Mouse (Mus musculus) liver, embryonic 15.5 days (tissue): Measurements from ENCODE around the gene Rasal2. TPM values are rescaled to one million over a fixed set of nuclear protein-coding genes. Genes with fewer than 3 reads are reported as not detected.

Experiments
- ATAC-seq: fragments of 200-750 bp; cut with Nextera tagmentation; 2 replicates; pipeline ENCODE4 v1.8.0; 2017; ENCODE audit warnings: moderate number of reproducible peaks, mild to moderate bottlenecking, moderate library complexity; ENCODE audit not compliant: insufficient read depth
- H3K27ac ChIP-seq: fragments of 300-500 bp; sonication (generic); replicated peaks from 2 replicates; pipeline ENCODE4 v1.5.1; 2015; ENCODE audit warnings: mild to moderate bottlenecking, inconsistent platforms
- H3K27me3 ChIP-seq: fragments of 300-500 bp; sonication (generic); 2 replicates; pipeline ENCODE4 v1.6.1; 2015; ENCODE audit warnings: mild to moderate bottlenecking, inconsistent platforms
- H3K36me3 ChIP-seq: fragments of 300-500 bp; sonication (generic); replicated peaks from 2 replicates; pipeline ENCODE4 v1.6.1; 2015; ENCODE audit warnings: moderate library complexity, mild to moderate bottlenecking, inconsistent platforms
- H3K4me1 ChIP-seq: fragments of 300-500 bp; sonication (generic); replicated peaks from 2 replicates; pipeline ENCODE4 v1.6.1; 2015; ENCODE audit warnings: inconsistent platforms
- H3K4me2 ChIP-seq: fragments of 300-500 bp; sonication (generic); 2 replicates; pipeline ENCODE4 v1.6.1; 2015; ENCODE audit warnings: moderate library complexity, mild to moderate bottlenecking, inconsistent platforms
- H3K4me3 ChIP-seq: fragments of 300-500 bp; sonication (generic); replicated peaks from 2 replicates; pipeline ENCODE4 v1.5.1; 2015; ENCODE audit warnings: mild to moderate bottlenecking, inconsistent platforms
- H3K9ac ChIP-seq: fragments of 300-500 bp; sonication (generic); 2 replicates; pipeline ENCODE4 v1.6.1; 2015; ENCODE audit warnings: moderate library complexity, mild to moderate bottlenecking, inconsistent platforms
- H3K9me3 ChIP-seq: fragments of 300-500 bp; sonication (generic); replicated peaks from 2 replicates; pipeline ENCODE4 v1.6.1; 2016; ENCODE audit warnings: inconsistent platforms
- WGBS: fragments of 180-500 bp; shearing (Covaris S2); methylation state at CpG from one replicate; pipeline ENCODE4 v1.1.7; 2015; ENCODE audit warnings: mixed read lengths; ENCODE audit not compliant: insufficient replicate concordance; 5-methylcytosine and 5-hydroxymethylcytosine counted together
- polyA plus RNA-seq: library from polyadenylated mRNA; unstranded; fragments of >200 nt; fragmentation: Nextera tagmentation; extraction: Ambion mirVana; gene quantifications from 2 replicates; pipeline ENCODE4 v1.2.1, GENCODE M21; 2015

Rasal2 gene
- polyA plus RNA-seq, 1 experiment from 2014 or later: 2.0 TPM

GRCm38 (mm10) chr1:157438290-157438689 is 25.9 kb upstream of the Rasal2 start:
- H3K27me3 ChIP-seq: no peaks in the 10 kb centered on the region
- H3K9me3 ChIP-seq: no peaks in the 10 kb centered on the region
- H3K4me1 ChIP-seq: 0 out of 2 replicates have a peak, but pooled peaks cover 4% of the 10 kb centered on the region
- no peak overlapping the region for H3K9ac ChIP-seq
- H3K4me2 ChIP-seq: no peak overlapping the region
- H3K36me3 ChIP-seq: no peaks in the 10 kb centered on the region
- H3K4me3 ChIP-seq: no peak overlapping the region
- no peak for ATAC-seq
- no peak overlapping the region for H3K27ac ChIP-seq
- WGBS: 63% methylated on average over 2 of the region's 2 CpGs

GRCm38 (mm10) chr1:157435926-157436325 is 23.5 kb upstream of the Rasal2 start:
- H3K27me3 ChIP-seq: no peaks in the 10 kb centered on the region
- H3K27ac ChIP-seq: no peak overlapping the region
- no peak for ATAC-seq
- no peak overlapping the region for H3K9ac ChIP-seq
- H3K4me3 ChIP-seq: no peak overlapping the region
- WGBS: 41% methylated on average over 6 of the region's 6 CpGs
- H3K4me2 ChIP-seq: no peak overlapping the region
- no peaks in the 10 kb centered on the region for H3K4me1 ChIP-seq
- H3K36me3 ChIP-seq: no peaks in the 10 kb centered on the region
- no peaks in the 10 kb centered on the region for H3K9me3 ChIP-seq

- H3K4me3 ChIP-seq: no peak overlapping the region
- no peaks in the 10 kb centered on the region for H3K36me3 ChIP-seq
- H3K9ac ChIP-seq: no peak overlapping the region
- H3K4me2 ChIP-seq: no peak overlapping the region
- no peak overlapping the region for H3K27ac ChIP-seq
- H3K4me1 ChIP-seq: no peaks in the 10 kb centered on the region
- H3K9me3 ChIP-seq: no peaks in the 10 kb centered on the region
- H3K27me3 ChIP-seq: no peaks in the 10 kb centered on the region
- 59% methylated on average over 4 of the region's 4 CpGs for whole genome bisulfite sequencing
- no peak for ATAC-seq
These were observed 22.0 kb upstream of the Rasal2 start for GRCm38 (mm10) chr1:157434404-157434803.

- Histone ChIP-seq H3K27me3 (no peaks in the 10 kb centered on the region), H3K9ac (no peak overlapping the region), H3K4me1 (no peaks in the 10 kb centered on the region), H3K4me3 (no peak overlapping the region), H3K4me2 (no peak overlapping the region), H3K36me3 (no peaks in the 10 kb centered on the region), H3K27ac (no peak overlapping the region), H3K9me3 (no peaks in the 10 kb centered on the region)
- no peak for ATAC-seq
- 42% methylated on average over 3 of the region's 3 CpGs for WGBS
These were observed 20.9 kb upstream of the Rasal2 start for GRCm38 (mm10) chr1:157433316-157433715.

- Histone ChIP-seq H3K27me3 (no peaks in the 10 kb centered on the region), H3K36me3 (no peaks in the 10 kb centered on the region), H3K27ac (no peak overlapping the region), H3K4me1 (no peaks in the 10 kb centered on the region), H3K4me2 (no peak overlapping the region), H3K4me3 (no peak overlapping the region), H3K9me3 (no peaks in the 10 kb centered on the region), H3K9ac (no peak overlapping the region)
- 64% methylated on average over 3 of the region's 3 CpGs for WGBS
- no peak for ATAC-seq
These were observed 16.0 kb upstream of the Rasal2 start for GRCm38 (mm10) chr1:157428366-157428765.

GRCm38 (mm10) chr1:157427604-157428003 is 15.2 kb upstream of the Rasal2 start:
- no peaks in the 10 kb centered on the region for H3K36me3 ChIP-seq
- H3K27ac ChIP-seq: no peak overlapping the region
- no peak overlapping the region for H3K9ac ChIP-seq
- no peaks in the 10 kb centered on the region for H3K27me3 ChIP-seq
- H3K4me2 ChIP-seq: no peak overlapping the region
- H3K9me3 ChIP-seq: no peaks in the 10 kb centered on the region
- H3K4me1 ChIP-seq: no peaks in the 10 kb centered on the region
- no peak for ATAC-seq
- no peak overlapping the region for H3K4me3 ChIP-seq
- 72% methylated on average over 4 of the region's 4 CpGs for WGBS

- Histone ChIP-seq H3K4me1 (no peaks in the 10 kb centered on the region), H3K4me3 (no peak overlapping the region), H3K9me3 (no peaks in the 10 kb centered on the region), H3K27me3 (no peaks in the 10 kb centered on the region), H3K4me2 (no peak overlapping the region), H3K27ac (no peak overlapping the region), H3K36me3 (no peaks in the 10 kb centered on the region), H3K9ac (no peak overlapping the region)
- no peak for ATAC-seq
- WGBS: 19% methylated on average over 1 of the region's 1 CpGs
These were observed 14.5 kb upstream of the Rasal2 start for GRCm38 (mm10) chr1:157426933-157427332.

- H3K27me3 ChIP-seq: no peaks in the 10 kb centered on the region
- no peak for ATAC-seq
These were observed 13.5 kb upstream of the Rasal2 start for GRCm38 (mm10) chr1:157425741-157426427.

GRCm38 (mm10) chr1:157417861-157418260 is 5.5 kb upstream of the Rasal2 start:
- WGBS: 33% methylated on average over 7 of the region's 7 CpGs

More at GRCm38 (mm10) chr1:157425741-157426427, 13.5 kb upstream of the Rasal2 start:
- Histone ChIP-seq H3K27ac (no peak overlapping the region), H3K4me3 (no peak overlapping the region), H3K9me3 (no peaks in the 10 kb centered on the region), H3K9ac (no peak overlapping the region), H3K4me1 (no peaks in the 10 kb centered on the region), H3K36me3 (no peaks in the 10 kb centered on the region), H3K4me2 (no peak overlapping the region)
- 20% methylated on average over 8 of the region's 8 CpGs for WGBS

GRCm38 (mm10) chr1:157417414-157417813 is 5.0 kb upstream of the Rasal2 start:
- H3K27me3 ChIP-seq: peaks cover 2% of the 10 kb centered on the region; the same call in 1 of the 2 replicates
- no peak overlapping the region for H3K27ac ChIP-seq
- no peaks in the 10 kb centered on the region for H3K9me3 ChIP-seq
- H3K36me3 ChIP-seq: no peaks in the 10 kb centered on the region
- no peak overlapping the region for H3K4me3 ChIP-seq
- no peak for ATAC-seq
- H3K9ac ChIP-seq: no peak overlapping the region
- H3K4me2 ChIP-seq: no peak overlapping the region
- H3K4me1 ChIP-seq: peaks cover 4% of the 10 kb centered on the region; the same call in 1 of the 2 replicates
- 39% methylated on average over 3 of the region's 3 CpGs for WGBS

More at GRCm38 (mm10) chr1:157417861-157418260, 5.5 kb upstream of the Rasal2 start:
- no peak overlapping the region for H3K9ac ChIP-seq
- H3K4me3 ChIP-seq: no peak overlapping the region
- H3K27ac ChIP-seq: no peak overlapping the region
- no peaks in the 10 kb centered on the region for H3K9me3 ChIP-seq
- H3K27me3 ChIP-seq: no peaks in the 10 kb centered on the region
- peaks cover 4% of the 10 kb centered on the region; the same call in 1 of the 2 replicates for H3K4me1 ChIP-seq
- ATAC-seq: no peak
- H3K4me2 ChIP-seq: no peak overlapping the region
- H3K36me3 ChIP-seq: no peaks in the 10 kb centered on the region

- Histone ChIP-seq H3K4me2 (no peak overlapping the region), H3K27me3 (peaks cover 10% of the 10 kb centered on the region), H3K27ac (no peak overlapping the region), H3K4me3 (no peak overlapping the region), H3K9ac (no peak overlapping the region), H3K36me3 (no peaks in the 10 kb centered on the region), H3K4me1 (peaks cover 7% of the 10 kb centered on the region), H3K9me3 (no peaks in the 10 kb centered on the region)
- WGBS: 75% methylated on average over 2 of the region's 2 CpGs
- ATAC-seq: no peak
These were observed 4.2 kb upstream of the Rasal2 start for GRCm38 (mm10) chr1:157416628-157417027.

- no peak for ATAC-seq
- peaks cover 16% of the 10 kb centered on the region for H3K4me1 ChIP-seq
- no peaks in the 10 kb centered on the region for H3K9me3 ChIP-seq
- no peak overlapping the region for H3K27ac ChIP-seq
- H3K4me2 ChIP-seq: no peak overlapping the region
- H3K4me3 ChIP-seq: no peak overlapping the region
- H3K36me3 ChIP-seq: no peaks in the 10 kb centered on the region
- H3K9ac ChIP-seq: no peak overlapping the region
- 45% methylated on average over 3 of the region's 3 CpGs for WGBS
- peaks cover 18% of the 10 kb centered on the region for H3K27me3 ChIP-seq
These were observed 3.4 kb upstream of the Rasal2 start for GRCm38 (mm10) chr1:157415771-157416170.
